Mouse (Mus musculus) megakaryocyte, adult 5-6 weeks (primary cell): ENCODE measurements around the gene Napa. TPM values are rescaled to one million over a fixed set of nuclear protein-coding genes. Genes with fewer than 3 reads are reported as not detected.

ENCODE experiments used
- ATAC-seq: 2 replicates; pipeline ENCODE4 v1.8.0; 2016; ENCODE audit warnings: mild to moderate bottlenecking, inconsistent platforms; ENCODE audit not compliant: poor library complexity, severe bottlenecking
- total RNA-seq, 2 experiments: library from RNA; stranded (forward) in 1 of 2; stranded (reverse) in 1 of 2; fragments of 153-499, 151-499 nt in 1 of 2; fragments of 221-1000, 200-1000 nt in 1 of 2; gene quantifications; 2 replicates each; pipeline versions ENCODE4 v1.2.3 to v1.2.4; 2015 to 2017

The Napa gene
- total RNA-seq, 2 experiments from 2014 or later, result 39.9 to 65.7 TPM

DNA sequence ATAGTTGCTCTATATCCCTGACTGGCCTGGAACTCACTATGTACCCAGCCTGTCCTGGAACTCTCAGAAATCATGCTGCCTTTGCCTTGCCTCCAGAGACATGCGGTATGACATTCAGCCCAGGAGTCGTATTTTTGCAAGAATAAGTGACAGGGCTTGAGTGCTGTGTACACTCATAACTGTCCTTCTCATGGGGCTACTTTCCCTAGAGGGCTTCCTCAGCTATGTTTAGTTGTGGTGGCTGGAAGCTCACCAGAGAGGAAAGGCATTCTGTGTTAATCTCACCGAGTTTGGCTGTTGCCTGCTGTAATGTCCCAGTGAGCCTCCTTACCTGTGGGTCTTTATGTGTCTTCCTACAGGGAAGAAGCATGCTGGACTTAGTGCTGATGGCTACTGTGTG is 3.7 kb upstream of the Napa start:
- ATAC-seq, result no peak

DNA sequence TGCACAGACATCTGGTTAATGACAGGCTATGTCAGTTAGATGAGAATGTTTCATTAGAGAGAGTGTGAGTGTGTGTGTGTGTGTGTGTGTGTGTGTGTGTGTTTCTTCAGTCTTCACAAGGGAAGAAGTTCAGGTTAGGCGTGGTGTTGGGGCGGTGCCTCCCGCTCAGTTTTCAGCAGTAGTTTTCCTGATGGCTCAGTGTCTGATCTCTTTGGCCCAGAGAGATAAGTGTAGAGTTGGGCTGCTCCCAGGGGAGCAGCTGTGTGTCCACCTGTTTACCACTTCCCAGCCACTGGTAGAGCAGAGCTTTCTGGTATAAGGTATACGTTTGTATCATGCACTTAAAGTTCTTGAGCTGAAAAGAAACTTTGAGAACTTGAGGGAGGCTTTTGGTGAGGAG is 1.6 kb downstream of the Napa start:
- ATAC-seq, result no peak

DNA sequence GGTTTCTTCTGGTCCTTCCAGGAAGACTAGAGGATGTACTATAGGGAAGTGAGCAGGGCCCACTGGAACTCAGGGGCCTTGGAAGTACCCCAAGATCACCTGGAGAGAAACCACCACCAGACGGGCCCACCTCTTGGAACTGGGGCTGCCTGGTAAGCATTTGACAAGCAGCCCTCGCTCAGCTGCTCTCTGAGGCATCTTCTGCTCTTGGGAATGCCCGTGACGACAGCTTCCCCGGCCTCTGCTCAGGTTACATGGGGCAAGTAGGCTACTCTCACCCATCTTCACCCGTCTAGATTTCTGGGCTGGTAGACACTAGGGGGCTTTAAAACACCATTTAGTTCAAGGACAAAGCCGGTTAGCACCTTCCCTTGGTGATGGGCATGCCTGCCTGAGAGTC is 2.8 kb downstream of the Napa start:
- no peak for ATAC-seq

DNA sequence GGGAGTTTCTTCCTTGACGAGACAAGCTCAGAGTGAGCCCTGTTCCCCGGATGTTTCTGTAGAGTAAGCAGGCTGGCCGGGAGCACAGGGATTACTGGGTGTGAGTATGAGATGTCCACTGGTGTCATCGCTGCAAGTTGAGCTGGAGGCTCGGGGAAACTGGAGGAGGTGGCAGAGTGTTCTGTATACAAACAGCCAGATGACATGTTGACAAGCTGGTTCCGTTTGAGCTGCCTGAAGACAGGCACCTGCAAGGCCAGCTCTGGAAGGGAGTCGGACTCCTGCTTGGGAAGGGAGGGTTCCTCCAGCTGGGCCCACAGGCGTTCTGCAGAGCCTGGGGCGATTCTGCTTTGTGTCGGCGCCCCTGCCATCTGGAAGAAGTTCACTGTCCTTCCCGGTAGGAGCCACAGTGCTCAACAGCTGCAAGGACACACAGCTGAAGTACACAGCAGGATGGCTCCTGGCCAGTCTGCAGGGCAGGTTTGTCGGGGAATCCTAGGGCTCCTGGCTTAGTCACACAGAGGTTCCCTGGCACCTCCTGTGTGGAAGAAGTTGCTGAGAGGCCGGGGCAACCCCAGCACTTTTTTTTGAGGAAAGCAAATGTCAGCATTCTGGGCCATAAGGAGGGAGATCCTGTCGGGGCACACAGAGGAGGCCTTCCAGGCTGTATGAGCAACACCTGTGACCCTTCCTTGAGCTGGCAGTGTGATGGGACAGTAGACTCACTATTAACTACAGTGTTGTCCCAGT is 3.6 kb downstream of the Napa start:
- ATAC-seq, result no peak

DNA sequence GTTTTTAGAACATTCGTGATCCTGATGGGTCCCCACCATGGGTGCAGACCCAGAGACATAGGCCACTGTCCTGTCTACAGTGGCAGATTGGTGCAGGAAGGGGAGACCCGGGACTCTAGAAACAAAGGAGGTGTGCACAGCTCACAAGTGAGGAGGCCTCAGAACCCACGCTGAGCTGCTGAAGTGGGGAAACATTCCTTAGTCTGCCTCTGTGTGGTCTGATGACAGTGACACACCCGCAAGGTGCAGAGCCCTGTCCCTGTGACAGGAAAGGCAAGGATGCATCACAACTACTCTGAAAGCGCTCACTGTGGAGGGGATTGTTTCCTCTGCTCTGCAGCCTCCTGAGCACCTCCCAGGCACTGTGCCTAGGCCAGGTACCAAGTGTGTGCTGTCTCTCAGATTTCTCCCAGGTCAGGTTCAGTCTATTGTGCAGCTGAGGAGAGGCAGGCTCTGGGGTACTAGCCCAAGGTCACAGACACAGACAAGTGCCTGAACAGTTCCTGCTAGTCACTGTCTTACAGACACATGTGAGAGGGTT is 4.5 kb downstream of the Napa start:
- no peak for ATAC-seq

DNA sequence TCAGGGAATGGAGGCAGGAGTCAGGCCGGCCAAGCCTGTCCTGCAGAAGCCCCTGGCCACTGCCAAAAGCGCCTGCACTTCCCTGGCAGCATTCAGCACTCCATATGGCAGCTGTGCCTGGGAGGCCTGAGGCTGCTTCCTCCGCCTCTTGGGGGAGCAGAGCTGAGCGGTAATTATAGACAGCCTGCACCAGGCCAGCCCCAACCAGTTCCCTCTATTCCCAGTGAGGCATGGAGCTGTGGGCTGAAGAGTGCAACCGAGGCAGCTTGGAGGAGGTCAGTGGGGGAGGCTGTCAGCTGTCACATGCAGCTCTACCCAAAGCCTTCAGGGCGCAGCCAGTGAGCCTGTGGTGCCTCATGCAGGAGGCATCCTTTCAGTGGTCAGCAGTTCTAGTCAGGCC is 5.5 kb downstream of the Napa start:
- ATAC-seq, result no peak

DNA sequence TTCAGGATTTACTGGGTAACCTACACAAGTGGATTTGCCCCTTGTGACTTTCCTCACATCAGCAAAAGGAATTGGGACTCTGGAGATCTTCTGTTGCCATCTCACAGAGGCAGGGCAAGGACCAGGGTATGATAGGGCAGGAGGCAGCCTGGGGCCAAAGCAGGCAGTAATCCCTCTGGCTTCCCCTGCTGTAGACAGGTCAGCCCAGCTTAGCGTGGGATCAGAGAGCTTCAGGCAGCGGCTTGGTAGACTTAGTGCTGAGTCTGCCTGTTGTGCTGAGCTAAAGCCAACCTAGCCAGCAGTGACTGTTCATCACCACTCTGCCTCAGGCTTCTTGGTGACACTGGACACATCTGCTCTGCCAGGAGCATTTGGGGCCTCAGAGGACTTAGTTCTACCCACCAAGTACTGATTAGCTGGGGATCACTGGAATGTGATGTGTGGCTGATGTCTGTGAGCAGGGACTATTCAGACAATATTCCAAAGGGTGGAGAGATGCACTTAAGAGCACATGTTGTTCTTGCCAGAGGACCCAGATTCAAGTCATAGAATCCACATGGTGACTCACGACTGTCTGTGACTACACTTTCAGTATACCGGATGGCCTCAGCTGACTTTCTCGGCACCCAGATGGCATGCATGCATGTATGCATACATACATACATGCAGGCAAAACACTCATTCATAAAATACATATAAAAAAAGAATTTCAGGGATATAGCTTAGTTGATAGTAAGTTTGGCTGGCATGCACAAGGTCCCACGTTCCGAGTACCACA is 6.5 kb downstream of the Napa start:
- ATAC-seq, result no peak

DNA sequence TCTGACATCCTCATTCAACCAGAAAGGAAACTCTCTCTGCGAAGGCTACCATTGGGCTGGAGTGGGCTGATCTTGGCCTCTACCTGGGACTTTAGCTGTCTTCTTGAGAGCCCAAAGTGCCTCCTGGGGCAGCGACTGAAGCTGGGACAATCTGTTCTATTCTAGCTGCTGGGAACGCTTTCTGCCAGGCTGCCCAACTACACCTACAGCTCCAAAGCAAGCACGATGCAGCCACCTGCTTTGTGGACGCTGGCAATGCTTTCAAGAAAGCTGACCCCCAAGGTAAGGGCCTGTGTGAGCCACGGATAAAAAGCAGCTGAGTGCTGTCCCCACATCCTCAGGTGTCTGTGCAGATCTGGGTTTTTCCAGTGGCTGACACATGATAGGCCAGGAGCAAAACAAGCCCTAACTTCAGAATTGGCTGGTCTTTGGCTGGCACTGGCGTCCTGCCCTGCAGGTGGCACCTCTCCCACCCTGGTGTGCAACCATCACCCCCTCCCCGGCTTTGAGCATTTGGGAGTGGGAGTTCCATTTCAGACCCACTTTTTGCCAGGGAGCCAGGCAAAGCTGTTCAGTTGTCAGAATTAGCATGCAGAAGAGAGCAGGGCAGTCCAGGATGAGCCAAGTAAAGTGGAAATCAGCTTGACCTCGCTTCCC is 10.8 kb downstream of the Napa start:
- no peak for ATAC-seq

DNA sequence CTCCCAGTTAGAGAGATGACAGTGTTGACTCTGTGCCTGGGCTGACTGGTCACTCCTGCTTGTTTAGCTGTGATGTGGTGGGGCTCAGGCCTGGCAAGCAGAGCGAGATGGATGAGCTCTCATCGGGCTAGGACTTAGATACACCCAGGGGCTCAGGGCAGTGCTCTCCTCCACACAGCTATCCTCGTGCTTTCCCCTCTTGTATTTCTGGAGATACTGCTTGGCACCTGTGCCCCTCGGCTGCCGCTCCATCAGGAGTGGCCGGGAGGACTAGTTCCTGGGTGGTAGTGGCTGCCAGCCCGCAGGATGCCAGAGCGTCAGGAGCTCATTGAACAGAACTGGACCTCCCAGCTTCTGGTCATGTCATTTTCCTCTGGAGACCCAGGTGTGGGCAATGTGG is 11.9 kb downstream of the Napa start:
- no peak for ATAC-seq

DNA sequence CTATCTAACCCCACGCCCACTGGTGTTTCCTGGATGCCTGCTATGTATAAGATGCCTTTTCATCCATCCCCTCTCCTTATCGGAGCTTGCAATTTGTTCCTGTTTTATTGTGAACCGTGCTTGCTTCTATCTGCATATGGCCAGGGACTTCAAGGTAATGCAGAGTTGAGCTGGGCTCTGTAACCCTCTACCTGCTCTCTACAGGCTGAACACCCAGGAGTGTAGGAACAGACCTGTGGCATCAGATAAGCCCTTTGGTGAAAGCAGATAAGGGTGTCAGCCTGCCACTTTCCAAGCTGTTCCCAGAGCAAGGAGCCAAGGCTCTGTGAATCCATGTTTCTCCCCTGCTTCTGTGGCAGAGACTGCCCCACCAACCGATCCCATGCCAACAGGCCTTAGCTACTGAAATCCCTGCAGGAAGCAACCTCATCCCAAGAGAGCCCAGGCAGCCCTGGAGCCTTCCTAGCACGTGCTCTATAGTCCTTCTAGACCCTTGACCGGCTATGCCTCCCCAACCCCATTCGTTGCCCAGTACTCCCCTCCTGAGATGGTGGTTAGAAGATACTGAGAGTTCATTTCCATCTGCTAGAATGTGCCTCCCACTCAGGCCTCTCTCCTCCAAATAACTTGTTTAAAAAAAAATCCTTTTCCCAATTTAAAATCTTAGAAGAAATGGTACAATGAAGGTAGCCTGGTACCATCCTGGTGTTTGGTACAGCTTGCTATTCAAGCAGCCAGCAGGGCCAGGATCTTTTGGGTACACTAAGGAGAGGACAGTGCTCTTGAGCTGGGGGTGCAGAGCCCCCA is 13.2 kb downstream of the Napa start:
- no peak for ATAC-seq

DNA sequence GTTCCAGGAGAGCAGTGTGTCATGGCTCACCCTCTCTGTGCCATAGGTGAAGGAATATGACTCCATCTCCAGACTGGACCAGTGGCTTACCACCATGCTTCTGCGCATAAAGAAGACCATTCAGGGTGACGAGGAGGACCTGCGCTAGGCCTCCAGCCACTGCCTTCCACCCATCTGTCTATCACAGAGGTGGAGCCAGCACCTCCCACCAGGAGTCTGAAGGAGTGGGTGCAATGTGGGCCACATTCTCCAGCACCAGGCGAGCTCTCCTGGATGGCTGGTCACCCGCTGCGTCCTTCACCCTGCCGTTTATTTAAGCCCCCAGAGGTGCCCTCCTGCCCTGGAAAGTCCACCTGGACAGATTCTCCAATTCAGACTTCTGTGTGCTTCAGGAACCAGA is 18.2 kb downstream of the Napa start:
- ATAC-seq, result no peak

DNA sequence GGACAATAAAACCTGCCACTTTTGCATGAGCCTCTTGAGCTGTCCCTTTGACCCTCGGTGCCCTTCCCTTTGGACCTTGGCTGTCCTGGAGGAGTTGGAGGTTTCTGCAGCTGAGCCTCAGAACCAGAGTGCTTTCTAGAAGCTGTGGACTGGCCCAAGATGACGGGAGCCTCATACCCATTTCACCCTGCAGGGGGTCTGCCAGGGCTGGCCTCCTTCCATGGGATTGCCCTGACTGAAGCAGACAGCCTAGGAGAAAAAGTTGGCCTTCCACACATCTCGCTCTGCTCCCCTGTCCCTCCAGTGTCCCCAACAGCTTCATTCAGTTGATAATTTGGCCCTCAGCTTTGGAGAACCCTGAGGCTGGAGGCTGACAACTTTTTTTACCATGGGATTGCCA is 18.8 kb downstream of the Napa start:
- no peak for ATAC-seq

DNA sequence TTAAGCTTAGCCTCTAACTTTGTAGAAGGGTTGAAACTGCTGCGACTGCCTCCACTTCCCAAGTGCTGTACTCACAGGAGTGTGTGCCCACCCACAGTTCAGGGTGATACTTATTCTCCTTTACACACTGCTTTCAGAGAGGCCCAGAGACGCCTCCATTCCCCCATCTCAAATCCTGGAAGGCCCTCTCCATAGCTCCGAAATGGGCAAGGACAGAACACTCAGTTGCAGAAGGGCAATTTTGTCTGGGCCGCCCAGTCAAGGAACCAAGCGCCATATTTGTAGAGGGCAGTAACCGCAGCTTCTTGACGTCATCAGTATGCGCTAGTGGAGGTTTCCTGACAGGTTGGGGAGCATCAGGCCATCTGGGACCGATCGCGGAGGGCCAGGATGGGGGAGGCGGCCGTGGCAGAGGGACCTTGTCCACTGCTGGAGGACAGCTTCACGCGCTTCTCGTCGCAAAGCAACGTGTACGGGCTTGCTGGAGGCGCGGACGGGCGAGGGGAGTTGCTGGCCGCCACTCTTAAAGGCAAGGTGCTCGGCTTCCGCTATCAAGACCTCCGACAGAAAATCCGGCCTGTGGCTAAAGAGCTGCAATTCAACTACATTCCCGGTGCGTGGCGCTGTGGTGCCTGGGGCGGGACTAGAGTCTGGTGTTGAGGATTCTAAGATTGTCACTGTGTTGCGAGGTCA is 21.5 kb downstream of the Napa start, which contains the start of gene Kptn:
Kptn (plus strand) TSS at position 327 of the 693 bp plus-strand sequence.
- peak; percentile 94 for ATAC-seq

DNA sequence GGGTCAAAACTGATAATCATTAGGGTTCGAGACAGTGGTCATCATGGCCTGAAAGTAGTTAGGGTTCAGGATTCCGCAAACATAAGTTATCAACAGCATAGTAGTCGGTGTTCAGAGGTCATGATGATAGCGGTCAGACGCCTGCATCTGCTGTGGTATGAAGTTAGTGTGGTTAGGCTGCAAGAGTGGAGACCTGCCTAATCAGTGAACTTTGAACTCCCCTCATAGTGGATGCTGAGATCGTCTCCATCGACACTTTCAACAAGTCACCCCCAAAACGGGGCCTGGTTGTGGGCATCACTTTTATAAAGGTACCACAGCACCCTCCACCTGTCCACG is 22.0 kb downstream of the Napa start:
- ATAC-seq, result no peak

DNA sequence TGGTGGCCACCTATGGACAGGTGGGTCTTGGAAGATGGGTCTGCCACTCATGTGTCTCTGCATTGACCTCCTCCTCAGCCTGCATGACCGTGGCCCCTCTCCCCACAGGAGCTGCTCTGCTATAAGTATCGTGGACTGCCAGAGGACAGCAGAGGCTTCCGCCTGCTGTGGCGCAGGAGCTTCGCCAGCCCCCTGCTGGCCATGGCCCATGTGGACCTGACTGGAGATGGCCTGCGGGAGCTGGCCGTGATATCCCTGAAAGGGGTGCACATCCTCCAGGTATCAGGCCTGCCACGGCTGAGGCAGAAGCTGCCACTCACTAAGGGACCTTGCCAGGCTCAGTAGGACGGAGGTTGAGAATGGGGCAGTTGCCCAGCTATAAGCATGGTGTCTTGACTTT is 27.6 kb downstream of the Napa start:
- ATAC-seq, result no peak

DNA sequence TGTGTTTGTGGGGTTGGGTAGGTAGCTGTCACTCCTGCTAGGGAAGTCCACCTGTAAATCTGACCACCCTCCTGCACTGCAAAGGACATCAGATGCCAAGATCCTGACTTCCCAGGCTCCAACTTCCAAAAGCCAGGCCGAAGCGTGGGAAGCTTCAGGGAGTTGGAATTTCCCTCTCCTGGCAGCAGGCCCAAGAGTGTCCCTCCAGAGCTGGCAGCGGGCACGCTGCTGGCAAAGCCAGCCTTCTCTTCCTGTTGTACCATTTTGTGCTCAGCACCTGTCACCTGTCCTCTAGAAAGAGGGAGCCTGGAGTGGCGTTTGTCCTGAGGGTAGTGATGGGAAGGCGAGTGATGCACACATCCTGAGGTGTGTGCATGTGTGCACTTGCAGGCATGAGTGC is 30.1 kb downstream of the Napa start:
- no peak for ATAC-seq

DNA sequence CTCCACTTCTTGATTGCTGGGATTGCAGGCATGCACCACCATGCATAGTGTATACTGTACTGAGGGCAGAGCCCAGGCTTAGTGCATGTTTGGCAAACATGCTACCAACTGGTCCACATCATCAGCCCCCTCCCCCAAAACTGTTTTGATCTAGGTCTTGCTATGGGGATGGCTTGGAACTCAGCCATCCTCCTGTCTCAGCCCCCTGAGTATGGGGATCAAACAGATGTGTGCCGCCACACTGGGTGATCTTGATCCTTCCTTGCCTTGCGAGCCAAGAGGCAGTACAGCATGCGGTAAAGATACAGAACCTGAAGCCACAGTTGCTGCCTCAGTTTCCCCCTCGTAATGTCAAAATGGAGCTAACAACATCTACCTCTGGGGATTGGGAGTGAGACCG is 30.6 kb downstream of the Napa start:
- ATAC-seq, result no peak

DNA sequence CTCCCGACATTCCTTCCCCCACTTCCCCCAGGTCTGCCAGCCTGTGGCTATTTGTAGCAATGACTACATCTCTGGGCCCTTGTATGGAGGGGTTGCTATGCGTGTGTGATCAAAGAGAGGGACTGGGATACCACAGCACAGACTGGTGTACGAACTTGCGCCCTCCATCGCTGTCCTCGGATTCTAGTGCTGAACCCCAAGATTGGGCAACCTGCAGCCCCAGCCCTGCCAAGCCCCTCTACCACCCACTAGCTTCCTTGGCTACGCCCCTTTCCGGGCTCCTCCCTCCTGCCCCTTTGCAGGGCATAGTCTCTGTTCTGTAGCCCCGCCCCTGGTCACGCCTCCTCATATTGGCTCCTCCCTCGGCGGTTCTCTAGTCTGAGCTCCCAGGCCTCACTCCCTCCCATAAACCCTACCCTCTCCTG is 31.2 kb downstream of the Napa start, which contains the start of gene Slc8a2:
Slc8a2 (plus strand) TSS at position 406 of the 425 bp plus-strand sequence.
- ATAC-seq, result peak; percentile 38; the same call in 1 of the 2 replicates

DNA sequence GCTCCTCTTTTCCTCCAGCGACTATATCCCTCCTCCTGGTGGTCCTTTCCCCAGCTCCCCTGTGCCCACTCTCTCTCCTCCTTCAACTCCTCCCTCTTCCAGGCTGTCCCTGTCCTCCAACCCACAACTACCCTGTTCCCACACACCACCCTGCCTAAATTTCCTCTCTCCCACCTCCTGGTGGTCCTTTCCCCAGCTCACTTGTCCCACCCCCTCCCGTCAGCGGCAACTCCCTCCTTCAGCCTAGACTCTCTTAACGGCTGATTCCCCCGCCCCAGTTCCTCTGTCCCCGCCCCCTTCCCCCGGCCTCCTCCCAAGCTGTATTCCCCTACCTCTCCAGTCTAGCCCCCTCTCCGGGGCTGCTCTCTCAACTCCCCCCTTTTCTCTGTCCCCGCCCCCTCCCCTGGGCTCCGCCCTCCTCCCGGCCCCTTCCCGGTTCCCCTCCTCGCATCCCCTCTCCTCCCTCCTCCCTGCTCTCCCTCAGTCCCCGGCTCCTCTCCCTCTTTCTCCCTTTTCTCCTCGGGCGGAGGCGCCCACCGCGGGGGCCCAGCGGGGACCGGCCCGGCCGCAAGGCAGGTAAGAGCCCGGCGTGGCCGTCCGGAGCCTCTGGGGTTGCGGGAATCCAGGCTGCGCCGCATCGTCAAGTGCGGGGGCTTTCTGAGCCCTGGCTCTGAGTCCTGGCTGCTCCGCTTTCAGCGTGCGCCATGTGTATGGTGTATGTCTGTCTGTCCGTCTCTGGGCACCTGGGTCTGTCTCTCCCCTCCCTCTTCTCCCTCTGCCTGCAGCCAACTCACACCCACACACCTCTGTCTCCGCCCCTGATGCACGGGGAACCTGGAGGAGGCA is 31.8 kb downstream of the Napa start:
- no peak for ATAC-seq
